Mouse (Mus musculus) lung, postnatal 0 days (tissue): ENCODE measurements around the gene Mrps23.

Experiments used
- CTCF ChIP-seq: IDR thresholded peaks from 2 replicates; pipeline ENCODE4 v1.5.1; 2016; ENCODE audit warnings: antibody characterized with exemption, mild to moderate bottlenecking
- EP300 ChIP-seq: IDR thresholded peaks from 2 replicates; pipeline ENCODE4 v1.6.1; 2016; ENCODE audit warnings: antibody characterized with exemption, mild to moderate bottlenecking, control low read depth

- TF ChIP-seq CTCF (no peak), EP300 (no peak)
Measured at GRCm38 (mm10) chr11:88166471-88166870, 37.7 kb upstream of the Mrps23 start.
